Mouse (Mus musculus) kidney, embryonic 15.5 days (tissue): ENCODE data around the gene Zkscan8. TPM values are rescaled to one million over a fixed set of nuclear protein-coding genes. Genes with fewer than 3 reads are reported as not detected.
"Not testable (repeated sequence)": the region's sequence is repeated elsewhere in the genome, so short reads cannot be mapped to it uniquely, and the experiment has no call there.

Source experiments
- ATAC-seq: fragments of 200-750 bp; cut with Nextera tagmentation; replicated peaks from 2 replicates; pipeline ENCODE4 v1.8.0; 2017; ENCODE audit warnings: moderate TSS enrichment; ENCODE audit not compliant: low FRiP score
- H3K27ac ChIP-seq: fragments of 300-500 bp; sonication (generic); 2 replicates; pipeline ENCODE4 v1.5.1; 2015; ENCODE audit warnings: mild to moderate bottlenecking, inconsistent platforms
- H3K27me3 ChIP-seq: fragments of 300-500 bp; sonication (generic); 2 replicates; pipeline ENCODE4 v1.6.1; 2015; ENCODE audit warnings: inconsistent platforms
- H3K36me3 ChIP-seq: fragments of 300-500 bp; sonication (generic); 2 replicates; pipeline ENCODE4 v1.6.1; 2015; ENCODE audit warnings: inconsistent platforms
- H3K4me1 ChIP-seq: fragments of 300-500 bp; sonication (generic); 2 replicates; pipeline ENCODE4 v1.6.1; 2015; ENCODE audit warnings: inconsistent platforms
- H3K4me2 ChIP-seq: fragments of 300-500 bp; sonication (generic); 2 replicates; pipeline ENCODE4 v1.6.1; 2015; ENCODE audit warnings: moderate library complexity, mild to moderate bottlenecking, inconsistent platforms
- H3K4me3 ChIP-seq: fragments of 300-500 bp; sonication (generic); replicated peaks from 2 replicates; pipeline ENCODE4 v1.5.1; 2015; ENCODE audit warnings: mild to moderate bottlenecking, inconsistent platforms
- H3K9ac ChIP-seq: fragments of 300-500 bp; sonication (generic); 2 replicates; pipeline ENCODE4 v1.6.1; 2015; ENCODE audit warnings: mild to moderate bottlenecking, inconsistent platforms
- H3K9me3 ChIP-seq: fragments of 300-500 bp; sonication (generic); replicated peaks from 2 replicates; pipeline ENCODE4 v1.6.1; 2016; ENCODE audit warnings: inconsistent platforms
- WGBS: fragments of 180-500 bp; shearing (Covaris S2); methylation state at CpG from one replicate; pipeline ENCODE4 v1.1.7; 2015; ENCODE audit warnings: mixed read lengths; 5-methylcytosine and 5-hydroxymethylcytosine counted together
- polyA plus RNA-seq: library from polyadenylated mRNA; unstranded; fragments of >200 nt; fragmentation: Nextera tagmentation; extraction: Ambion mirVana; gene quantifications from 2 replicates; pipeline ENCODE4 v1.2.1, GENCODE M21; 2015

The Zkscan8 gene
- polyA plus RNA-seq, result 6.4 and 6.7 TPM in 2 replicates

DNA sequence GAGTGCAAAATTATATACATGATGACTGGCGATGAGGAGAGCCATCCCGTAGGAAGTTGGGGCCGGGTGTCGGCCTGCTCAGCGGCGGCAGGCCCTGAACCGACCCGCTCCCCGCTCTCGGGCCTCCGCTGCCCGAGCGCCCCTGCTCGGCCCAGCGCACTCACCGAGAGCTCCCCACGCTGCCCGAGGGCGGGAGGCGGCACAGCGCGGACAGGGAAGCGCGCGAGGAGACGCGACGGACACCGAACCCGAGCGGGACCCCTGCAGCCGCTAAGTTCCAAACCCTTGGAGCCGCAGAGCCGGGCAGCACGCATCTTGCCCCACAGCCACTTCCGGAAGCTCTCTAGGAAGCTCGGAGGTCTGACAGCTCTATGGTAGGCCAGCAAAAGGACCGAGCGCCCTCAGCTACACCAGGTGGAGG, at the start of gene Zkscan8:
Gene Zkscan8 (minus strand): TSS at position 340 of the 421 bp plus-strand sequence.
- WGBS, result under 1% methylated on average over 39 of the region's 39 CpGs
- ATAC-seq, result peak; percentile 100
- H3K27ac ChIP-seq, result peak within 1 kb of the TSS; percentile 96

DNA sequence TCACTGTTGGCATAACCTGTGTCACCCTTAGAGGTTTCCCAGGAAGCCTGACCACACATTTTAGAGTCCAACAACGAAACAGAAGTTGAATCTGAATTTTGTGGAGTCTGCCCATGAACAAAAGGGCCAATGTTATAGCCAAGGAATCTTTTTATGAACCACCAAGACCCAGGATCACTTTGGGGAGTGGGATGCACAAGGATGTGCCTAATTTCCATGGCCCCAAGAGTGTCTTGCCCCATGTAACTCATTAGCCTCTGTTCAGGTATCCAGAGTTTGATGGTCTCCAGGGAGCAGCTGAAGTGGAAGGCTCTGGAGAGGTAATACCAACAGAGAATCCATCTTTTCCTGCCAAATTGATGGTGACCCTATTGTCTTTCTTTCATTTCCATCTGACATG, 28.9 kb upstream of the Zkscan8 start, which contains the start of gene Olfr1535:
Gene Olfr1535 (minus strand): TSS at position 101 of the 400 bp plus-strand sequence.
- H3K4me2 ChIP-seq, result no peak within 1 kb of the TSS
- no peak within 1 kb of the TSS for H3K4me3 ChIP-seq
- no peak for ATAC-seq
- H3K9me3 ChIP-seq, result no peaks in the 10 kb centered on the region
- H3K4me1 ChIP-seq, result no peaks in the 10 kb centered on the region
- no peaks in the 10 kb centered on the region for H3K27me3 ChIP-seq
- WGBS, result 83% methylated on average over 1 of the region's 1 CpGs
- no peak within 1 kb of the TSS for H3K9ac ChIP-seq
- H3K27ac ChIP-seq, result no peak within 1 kb of the TSS
- no peaks in the 10 kb centered on the region for H3K36me3 ChIP-seq

More for the DNA sequence above, at the start of gene Zkscan8:
- H3K4me1 ChIP-seq, result peaks cover 10% of the 10 kb centered on the region
- H3K4me2 ChIP-seq, result peak within 1 kb of the TSS; percentile 68
- no peaks in the 10 kb centered on the region for H3K9me3 ChIP-seq
- H3K36me3 ChIP-seq, result peaks cover 15% of the 10 kb centered on the region
- H3K4me3 ChIP-seq, result peak within 1 kb of the TSS; percentile 96
- H3K27me3 ChIP-seq, result no peaks in the 10 kb centered on the region
- H3K9ac ChIP-seq, result peak within 1 kb of the TSS; percentile 99

DNA sequence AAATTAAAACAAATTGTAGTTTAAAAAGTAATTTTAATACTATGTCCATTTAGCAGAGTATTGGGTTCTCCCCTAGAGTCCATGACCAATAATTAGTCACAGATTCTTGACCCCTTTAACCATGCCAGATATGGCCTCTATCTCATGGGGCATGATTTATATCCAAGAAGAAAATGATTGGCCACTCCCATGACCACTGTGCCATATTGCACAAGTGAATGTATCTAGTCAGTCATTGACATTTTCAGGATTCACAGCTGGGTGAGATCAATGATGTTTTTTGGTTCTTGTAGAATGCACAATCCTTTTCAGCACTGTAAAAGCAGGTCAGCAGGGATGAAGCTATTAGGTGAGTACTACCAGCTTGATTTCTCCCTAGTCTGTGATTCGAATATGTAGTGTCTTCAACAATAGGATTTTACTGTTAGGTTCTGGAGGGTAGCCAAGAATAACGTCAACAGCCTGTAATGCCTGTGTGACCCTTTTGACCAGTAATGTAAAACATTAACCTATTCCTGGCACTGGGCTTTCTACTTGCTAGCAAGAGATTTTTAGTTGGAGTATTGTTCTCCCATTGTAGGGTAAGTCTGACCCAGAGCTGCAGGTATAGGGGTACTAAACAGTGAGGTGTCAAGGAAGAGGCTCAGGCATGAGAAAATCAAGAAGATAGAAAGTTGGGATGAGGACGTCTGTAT, 19.6 kb upstream of the Zkscan8 start:
- ATAC-seq, result no peak
- no peaks in the 10 kb centered on the region for H3K4me1 ChIP-seq
- WGBS, result 42% methylated on average over 3 of the region's 3 CpGs
- H3K27ac ChIP-seq, result no peak overlapping the region
- H3K4me2 ChIP-seq, result no peak overlapping the region
- H3K4me3 ChIP-seq, result no peak overlapping the region
- no peak overlapping the region for H3K9ac ChIP-seq
- no peaks in the 10 kb centered on the region for H3K27me3 ChIP-seq
- H3K9me3 ChIP-seq, result no peaks in the 10 kb centered on the region
- no peaks in the 10 kb centered on the region for H3K36me3 ChIP-seq

- H3K4me3 ChIP-seq, result no peak overlapping the region
- H3K4me2 ChIP-seq, result no peak overlapping the region
- no peak overlapping the region for H3K9ac ChIP-seq
- H3K27me3 ChIP-seq, result no peaks in the 10 kb centered on the region
- H3K4me1 ChIP-seq, result no peaks in the 10 kb centered on the region
- 91% methylated on average over 3 of the region's 3 CpGs for WGBS
- no peak overlapping the region for H3K27ac ChIP-seq
- ATAC-seq, result no peak
- H3K9me3 ChIP-seq, result no peaks in the 10 kb centered on the region
- no peaks in the 10 kb centered on the region for H3K36me3 ChIP-seq
Observed at GRCm38 (mm10) chr13:21549487-21549886, 18.6 kb upstream of the Zkscan8 start.

- Histone ChIP-seq H3K4me1 (no peaks in the 10 kb centered on the region), H3K4me3 (no peak within 1 kb of the TSS), H3K4me2 (no peak within 1 kb of the TSS), H3K36me3 (no peaks in the 10 kb centered on the region), H3K9me3 (no peaks in the 10 kb centered on the region), H3K9ac (no peak within 1 kb of the TSS), H3K27ac (no peak within 1 kb of the TSS), H3K27me3 (0 out of 2 replicates have a peak, but pooled peaks cover 4% of the 10 kb centered on the region)
- 79% methylated on average over 1 of the region's 1 CpGs for WGBS
- ATAC-seq, result no peak
Observed at GRCm38 (mm10) chr13:21542708-21543107, 11.8 kb upstream of the Zkscan8 start, which contains the start of gene Olfr1366. Olfr1366 (minus strand) TSS chr13:21542808.

- H3K4me3 ChIP-seq, result peak overlapping the region; percentile 96
- 37% methylated on average over 7 of the region's 7 CpGs for WGBS
- ATAC-seq, result no peak
Observed at GRCm38 (mm10) chr13:21530136-21530535, 784 bp downstream of the Zkscan8 start.

GRCm38 (mm10) chr13:21506221-21506649, 24.7 kb downstream of the Zkscan8 start:
- H3K27me3 ChIP-seq, result no peaks in the 10 kb centered on the region
- under 1% methylated on average over 21 of the region's 21 CpGs for WGBS
- peak overlapping the region; percentile 88 for H3K27ac ChIP-seq
- H3K9ac ChIP-seq, result peak overlapping the region; percentile 52
- H3K9me3 ChIP-seq, result no peaks in the 10 kb centered on the region
- H3K36me3 ChIP-seq, result no peaks in the 10 kb centered on the region
- peak overlapping the region; percentile 66 for H3K4me2 ChIP-seq
- ATAC-seq, result peak; percentile 100
- 0 out of 2 replicates have a peak, but pooled peaks cover 4% of the 10 kb centered on the region for H3K4me1 ChIP-seq
- peak overlapping the region; percentile 60 for H3K4me3 ChIP-seq

More at GRCm38 (mm10) chr13:21530136-21530535, 784 bp downstream of the Zkscan8 start:
- peaks cover 10% of the 10 kb centered on the region for H3K4me1 ChIP-seq
- H3K36me3 ChIP-seq, result peaks cover 20% of the 10 kb centered on the region
- no peaks in the 10 kb centered on the region for H3K27me3 ChIP-seq
- H3K9ac ChIP-seq, result no peak overlapping the region
- H3K4me2 ChIP-seq, result peak overlapping the region; percentile 68
- H3K27ac ChIP-seq, result no peak overlapping the region
- H3K9me3 ChIP-seq, result no peaks in the 10 kb centered on the region

- no peaks in the 10 kb centered on the region for H3K9me3 ChIP-seq
- no peaks in the 10 kb centered on the region for H3K27me3 ChIP-seq
- H3K36me3 ChIP-seq, result no peaks in the 10 kb centered on the region
- H3K4me3 ChIP-seq, result no peak overlapping the region
- H3K4me2 ChIP-seq, result no peak overlapping the region
- H3K4me1 ChIP-seq, result 0 out of 2 replicates have a peak, but pooled peaks cover 4% of the 10 kb centered on the region
- no peak for ATAC-seq
- no peak overlapping the region for H3K27ac ChIP-seq
- H3K9ac ChIP-seq, result no peak overlapping the region
- WGBS, result 89% methylated on average over 5 of the region's 5 CpGs
Observed at GRCm38 (mm10) chr13:21502296-21502695, 28.6 kb downstream of the Zkscan8 start.

- H3K36me3 ChIP-seq, ATAC-seq, H3K9ac ChIP-seq, H3K9me3 ChIP-seq, H3K27ac ChIP-seq, H3K27me3 ChIP-seq, H3K4me1 ChIP-seq, H3K4me2 ChIP-seq, H3K4me3 ChIP-seq: not testable (repeated sequence)
- WGBS, result 93% methylated on average over 17 of the region's 17 CpGs
Observed at GRCm38 (mm10) chr13:21501182-21501581, 29.7 kb downstream of the Zkscan8 start, which contains the start of gene Gm11273. Gm11273 (minus strand) TSS chr13:21501418.

- H3K9ac ChIP-seq, result no peak within 1 kb of the TSS
- no peaks in the 10 kb centered on the region for H3K36me3 ChIP-seq
- H3K4me1 ChIP-seq, result no peaks in the 10 kb centered on the region
- no peak within 1 kb of the TSS for H3K27ac ChIP-seq
- H3K4me2 ChIP-seq, result no peak within 1 kb of the TSS
- no peaks in the 10 kb centered on the region for H3K9me3 ChIP-seq
- WGBS, result 94% methylated on average over 21 of the region's 21 CpGs
- no peak within 1 kb of the TSS for H3K4me3 ChIP-seq
- no peak for ATAC-seq
- H3K27me3 ChIP-seq, result no peaks in the 10 kb centered on the region
Observed at GRCm38 (mm10) chr13:21495080-21495479, 35.8 kb downstream of the Zkscan8 start, which contains the start of gene AK157302. AK157302 (plus strand) TSS chr13:21495223.

GRCm38 (mm10) chr13:21492847-21493246, 38.1 kb downstream of the Zkscan8 start:
- Histone ChIP-seq H3K27me3 (no peaks in the 10 kb centered on the region), H3K4me1 (no peaks in the 10 kb centered on the region), H3K9me3 (no peaks in the 10 kb centered on the region), H3K4me2 (no peak overlapping the region), H3K9ac (no peak overlapping the region), H3K27ac (no peak overlapping the region), H3K36me3 (no peaks in the 10 kb centered on the region), H3K4me3 (no peak overlapping the region)
- no peak for ATAC-seq
- 87% methylated on average over 5 of the region's 5 CpGs for WGBS

DNA sequence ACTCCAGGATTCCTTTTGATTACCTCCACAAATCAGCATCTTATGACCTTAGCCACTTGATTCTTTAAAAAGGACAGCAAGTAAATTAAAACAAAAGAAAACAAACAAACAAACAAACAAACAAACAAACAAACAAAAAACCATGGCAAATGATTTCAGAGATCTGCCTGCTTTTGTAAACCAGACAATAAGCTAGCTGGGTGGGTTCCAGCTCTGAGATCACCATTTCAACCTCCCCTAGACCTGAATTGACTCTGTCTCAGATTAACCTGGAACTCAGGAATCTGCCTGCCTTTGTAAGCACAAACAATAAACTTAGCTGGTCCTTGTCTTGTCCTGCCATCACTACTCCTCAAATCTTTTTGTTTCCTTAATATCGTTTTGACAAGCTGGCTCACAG, 44.0 kb downstream of the Zkscan8 start:
- WGBS, result 90% methylated on average over 1 of the region's 1 CpGs
- ATAC-seq, result no peak
- no peak overlapping the region for H3K4me2 ChIP-seq
- H3K4me3 ChIP-seq, result no peak overlapping the region
- H3K4me1 ChIP-seq, result no peaks in the 10 kb centered on the region
- no peak overlapping the region for H3K27ac ChIP-seq
- H3K9ac ChIP-seq, result no peak overlapping the region
- no peaks in the 10 kb centered on the region for H3K9me3 ChIP-seq
- peaks cover 16% of the 10 kb centered on the region for H3K36me3 ChIP-seq
- H3K27me3 ChIP-seq, result no peaks in the 10 kb centered on the region
